Mouse (Mus musculus) testis, adult 2 months (tissue): ENCODE measurements around the gene S100a11.

ENCODE experiments used
- CTCF ChIP-seq: fragments of 200-500 bp; IDR thresholded peaks from 2 replicates; pipeline ENCODE4 v1.5.1; 2012; ENCODE audit warnings: low read depth, mild to moderate bottlenecking, inconsistent platforms, low read length, moderate library complexity; ENCODE audit not compliant: control insufficient read depth, insufficient read depth, insufficient replicate concordance
- POLR2A ChIP-seq: fragments of 200-500 bp; IDR thresholded peaks from 2 replicates; pipeline ENCODE4 v1.6.1; 2012; ENCODE audit warnings: low read depth, mild to moderate bottlenecking, inconsistent platforms, low read length, moderate library complexity; ENCODE audit not compliant: control insufficient read depth

GRCm38 (mm10) chr3:93549986-93550385 lies 29.7 kb downstream of the S100a11 start:
- TF ChIP-seq CTCF (no peak), POLR2A (no peak)
